Mouse (Mus musculus) MEL (cell line): ENCODE measurements around the gene Ccl6. TPM values are rescaled to one million over a fixed set of nuclear protein-coding genes. Genes with fewer than 3 reads are reported as not detected.

Experiments
- DNase-seq: peaks from one replicate; pipeline ENCODE4 v3.0.0; 2011; ENCODE audit warnings: low read depth, low spot score
- H3K27ac ChIP-seq: 2 replicates; pipeline ENCODE4 v1.5.1; 2012; ENCODE audit warnings: low read depth, mild to moderate bottlenecking, control low read depth, low read length, moderate library complexity; ENCODE audit not compliant: control insufficient read depth
- H3K27me3 ChIP-seq, 2 experiments: fragments of 150-350 bp in 1 of 2; sonication (generic) in 1 of 2; 2 replicates each; pipeline ENCODE4 v1.6.1; 2012; ENCODE audit warnings: low read length in 2 of 2, mild to moderate bottlenecking in 2 of 2, improper control_type of control experiment in 1 of 2, moderate library complexity in 1 of 2; ENCODE audit not compliant: insufficient read depth in 2 of 2, control insufficient read depth in 1 of 2
- H3K36me3 ChIP-seq, 2 experiments: 2 replicates each; pipeline ENCODE4 v1.6.1; 2012 to 2014; ENCODE audit warnings: low read length in 2 of 2, improper control_type of control experiment in 1 of 2, inconsistent platforms in 1 of 2, mild to moderate bottlenecking in 1 of 2; ENCODE audit not compliant: insufficient read depth in 2 of 2, control insufficient read depth in 1 of 2
- H3K4me1 ChIP-seq, 2 experiments: fragments of 150-350 bp in 1 of 2; sonication (generic) in 1 of 2; 2 replicates each; pipeline ENCODE4 v1.6.1; 2012; ENCODE audit warnings: low read length in 2 of 2, improper control_type of control experiment in 1 of 2, mild to moderate bottlenecking in 1 of 2; ENCODE audit not compliant: insufficient read depth in 2 of 2, control insufficient read depth in 1 of 2
- H3K4me3 ChIP-seq, 2 experiments: fragments of 150-350 bp in 1 of 2; sonication (generic) in 1 of 2; 2 replicates each; pipeline ENCODE4 v1.5.1; 2012; ENCODE audit warnings: low read depth in 2 of 2, low read length in 2 of 2, mild to moderate bottlenecking in 2 of 2, moderate library complexity in 2 of 2, control low read depth in 1 of 2, improper control_type of control experiment in 1 of 2; ENCODE audit not compliant: control insufficient read depth in 1 of 2, insufficient read depth in 1 of 2
- H3K79me2 ChIP-seq: 2 replicates; pipeline ENCODE4 v1.6.1; 2012; ENCODE audit warnings: mild to moderate bottlenecking, low read length, moderate library complexity; ENCODE audit not compliant: control insufficient read depth, poor library complexity, insufficient read depth
- H3K9ac ChIP-seq: 2 replicates; pipeline ENCODE4 v1.6.1; 2012; ENCODE audit warnings: low read depth, mild to moderate bottlenecking, control low read depth, low read length, moderate library complexity; ENCODE audit not compliant: control insufficient read depth, poor library complexity, severe bottlenecking
- H3K9me3 ChIP-seq: fragments of 150-350 bp; sonication (generic); replicated peaks from 2 replicates; pipeline ENCODE4 v1.6.1; 2012; ENCODE audit warnings: mild to moderate bottlenecking, low read length, improper control_type of control experiment, moderate library complexity; ENCODE audit not compliant: insufficient read depth
- CHD1 ChIP-seq: IDR thresholded peaks from 2 replicates; pipeline ENCODE4 v1.6.1; 2012; ENCODE audit warnings: low read depth, mild to moderate bottlenecking, inconsistent platforms, low read length, improper control_type of control experiment
- CTCF ChIP-seq, 3 experiments: IDR thresholded peaks in 2 of 3; conservative IDR thresholded peaks in 1 of 3; 2 replicates each; pipeline ENCODE4 v1.5.1; 2011 to 2012; ENCODE audit warnings: low read length in 3 of 3, low read depth in 2 of 3, mild to moderate bottlenecking in 2 of 3, improper control_type of control experiment in 1 of 3, inconsistent platforms in 1 of 3, mixed read lengths in 1 of 3, moderate library complexity in 1 of 3; ENCODE audit not compliant: control insufficient read depth in 1 of 3, insufficient read depth in 1 of 3, poor library complexity in 1 of 3, severe bottlenecking in 1 of 3
- E2F4 ChIP-seq: IDR thresholded peaks from 2 replicates; pipeline ENCODE4 v1.6.1; 2011; ENCODE audit warnings: low read depth, low read length, improper control_type of control experiment, borderline replicate concordance
- GABPA ChIP-seq: IDR thresholded peaks from 2 replicates; pipeline ENCODE4 v1.6.1; 2012; ENCODE audit warnings: low read depth, mild to moderate bottlenecking, inconsistent platforms, low read length, improper control_type of control experiment, moderate library complexity
- GATA1 ChIP-seq: IDR thresholded peaks from 2 replicates; pipeline ENCODE4 v1.6.1; 2011; ENCODE audit warnings: low read depth, low read length, improper control_type of control experiment
- HCFC1 ChIP-seq: IDR thresholded peaks from 2 replicates; pipeline ENCODE4 v1.6.1; 2012; ENCODE audit warnings: low read depth, mild to moderate bottlenecking, inconsistent platforms, low read length, improper control_type of control experiment, moderate library complexity
- KAT2A ChIP-seq: conservative IDR thresholded peaks from 2 replicates; pipeline ENCODE4 v1.6.1; 2012; ENCODE audit warnings: low read depth, low read length, improper control_type of control experiment, inconsistent platforms
- MAFK ChIP-seq: IDR thresholded peaks from 2 replicates; pipeline ENCODE4 v1.6.1; 2011; ENCODE audit warnings: low read depth, mild to moderate bottlenecking, low read length, improper control_type of control experiment, borderline replicate concordance
- MAZ ChIP-seq: IDR thresholded peaks from 2 replicates; pipeline ENCODE4 v1.6.1; 2012; ENCODE audit warnings: low read depth, mild to moderate bottlenecking, inconsistent platforms, low read length, improper control_type of control experiment
- MEF2A ChIP-seq: IDR thresholded peaks from 2 replicates; pipeline ENCODE4 v1.6.1; 2014; ENCODE audit warnings: low read depth, mild to moderate bottlenecking, inconsistent platforms, low read length, improper control_type of control experiment; ENCODE audit not compliant: poor library complexity, insufficient replicate concordance, severe bottlenecking; ENCODE audit errors: extremely low read depth
- MYB ChIP-seq: IDR thresholded peaks from 2 replicates; pipeline ENCODE4 v1.6.1; 2011; ENCODE audit warnings: mild to moderate bottlenecking, low read depth, low read length, improper control_type of control experiment
- NELFE ChIP-seq: IDR thresholded peaks from 2 replicates; pipeline ENCODE4 v1.6.1; 2011; ENCODE audit warnings: low read depth, low read length, improper control_type of control experiment
- POLR2A ChIP-seq, 2 experiments: IDR thresholded peaks; 2 replicates each; pipeline ENCODE4 v1.6.1; 2011 to 2012; ENCODE audit warnings: low read length in 2 of 2, mild to moderate bottlenecking in 2 of 2, control low read depth in 1 of 2, improper control_type of control experiment in 1 of 2, low read depth in 1 of 2, moderate library complexity in 1 of 2; ENCODE audit not compliant: control insufficient read depth in 1 of 2, insufficient read depth in 1 of 2, poor library complexity in 1 of 2
- POLR2AphosphoS2 ChIP-seq: IDR thresholded peaks from 2 replicates; pipeline ENCODE4 v1.6.1; 2011; ENCODE audit warnings: low read length, improper control_type of control experiment
- RAD21 ChIP-seq: IDR thresholded peaks from 2 replicates; pipeline ENCODE4 v1.6.1; 2011; ENCODE audit warnings: mild to moderate bottlenecking, low read depth, low read length, improper control_type of control experiment
- TCF12 ChIP-seq: IDR thresholded peaks from 2 replicates; pipeline ENCODE4 v1.6.1; 2014; ENCODE audit warnings: low read depth, mild to moderate bottlenecking, inconsistent platforms, low read length, improper control_type of control experiment, moderate library complexity
- USF1 ChIP-seq: IDR thresholded peaks from 2 replicates; pipeline ENCODE4 v1.6.1; 2014; ENCODE audit warnings: low read depth, mild to moderate bottlenecking, inconsistent platforms, low read length, improper control_type of control experiment, moderate library complexity
- USF2 ChIP-seq, 2 experiments: IDR thresholded peaks; 2 replicates each; pipeline ENCODE4 v1.6.1; 2011 to 2012; ENCODE audit warnings: improper control_type of control experiment in 2 of 2, low read length in 2 of 2, borderline replicate concordance in 1 of 2, inconsistent platforms in 1 of 2, low read depth in 1 of 2, mild to moderate bottlenecking in 1 of 2; ENCODE audit not compliant: insufficient read depth in 1 of 2
- ZC3H11A ChIP-seq: IDR thresholded peaks from 2 replicates; pipeline ENCODE4 v1.6.1; 2012; ENCODE audit warnings: low read depth, mild to moderate bottlenecking, inconsistent platforms, low read length, improper control_type of control experiment
- ZKSCAN1 ChIP-seq: IDR thresholded peaks from 2 replicates; pipeline ENCODE4 v1.6.1; 2012; ENCODE audit warnings: low read depth, mild to moderate bottlenecking, inconsistent platforms, low read length, improper control_type of control experiment, moderate library complexity
- ZMIZ1 ChIP-seq: IDR thresholded peaks from 2 replicates; pipeline ENCODE4 v1.6.1; 2012; ENCODE audit warnings: low read depth, mild to moderate bottlenecking, inconsistent platforms, low read length, improper control_type of control experiment, moderate library complexity
- polyA plus RNA-seq, 2 experiments: library from polyadenylated mRNA; stranded (reverse) in 1 of 2; unstranded in 1 of 2; fragments of >175 nt in 1 of 2; fragments of >200 nt in 1 of 2; gene quantifications; 2 replicates each; pipeline versions ENCODE4 v1.2.1 to v1.2.4; 2012; ENCODE audit warnings: low replicate concordance in 2 of 2, low read depth in 1 of 2; ENCODE audit not compliant: insufficient read length in 2 of 2, insufficient read depth in 1 of 2, missing spikeins in 1 of 2
- total RNA-seq: library from RNA; depleted of rRNA; stranded (reverse); fragments of 300-350 nt; gene quantifications from 2 replicates; pipeline ENCODE4 v1.2.3, GENCODE M21; 2012

Ccl6 gene
- total and polyA plus RNA-seq, 3 experiments, result not detected

DNA sequence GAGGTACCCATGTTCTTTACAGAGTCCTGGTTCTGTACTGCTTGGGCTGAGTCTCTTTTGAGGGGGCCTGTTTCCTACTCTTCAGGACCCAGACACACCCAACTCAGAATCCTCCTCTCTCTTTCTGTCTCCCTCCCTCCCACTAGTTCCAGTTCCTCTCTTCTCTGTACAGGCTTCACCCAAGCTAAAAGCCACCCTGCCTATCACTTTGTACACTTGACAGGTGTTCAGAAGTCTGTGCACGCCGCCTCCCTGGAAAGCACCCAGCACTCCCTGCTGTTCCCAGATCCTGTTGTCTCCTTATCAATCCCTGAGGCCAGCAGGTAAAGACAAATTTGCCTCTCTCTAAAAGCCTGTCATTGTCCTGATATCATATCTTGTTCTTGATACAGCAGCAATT lies 18.0 kb upstream of the Ccl6 start:
- TF ChIP-seq TCF12 (no peak), MAFK (no peak), GABPA (no peak), POLR2AphosphoS2 (no peak), ZKSCAN1 (no peak)
- Histone ChIP-seq H3K27ac (no peak overlapping the region), H3K79me2 (no peaks in the 10 kb centered on the region), H3K4me3 (no peak overlapping the region), H3K4me1 (no peaks in the 10 kb centered on the region), H3K27me3 (peaks cover 8 to 18% of the 10 kb centered on the region in 2 experiments), H3K9ac (no peak overlapping the region), H3K36me3 (no peaks in the 10 kb centered on the region), H3K9me3 (no peaks in the 10 kb centered on the region)
- no peak for DNase-seq

DNA sequence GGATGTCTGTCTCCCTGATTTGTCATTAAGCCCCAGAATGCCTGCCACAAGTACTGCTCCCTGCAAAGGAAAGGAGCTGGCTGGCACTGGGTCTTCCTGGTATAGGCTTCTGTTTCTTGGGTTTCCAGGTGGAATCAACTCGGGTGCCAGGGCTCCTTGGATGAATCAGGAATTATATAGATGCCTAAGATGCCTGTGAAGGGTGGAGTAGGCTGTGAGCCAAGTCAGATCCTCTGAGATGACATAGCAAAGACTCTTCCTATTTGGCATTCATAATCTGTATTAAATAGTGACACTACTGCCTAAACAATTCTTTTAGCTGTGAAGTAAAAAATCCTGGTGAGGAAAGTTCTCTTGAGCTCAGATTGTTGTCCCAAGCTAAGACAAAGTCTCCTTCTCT lies 13.5 kb upstream of the Ccl6 start:
- H3K4me3 ChIP-seq, result no peak overlapping the region
- no peaks in the 10 kb centered on the region for H3K79me2 ChIP-seq
- no peak overlapping the region for H3K9ac ChIP-seq
- TF ChIP-seq GATA1 (no peak), USF2 (IDR thresholded peaks at IDR 0.05; ENCODE audit: borderline replicate concordance in 1 of 2, insufficient read depth in 1 of 2, low read depth in 1 of 2, low read length in 2 of 2) (no peak), MEF2A (no peak), MAFK (no peak), E2F4 (no peak)
- no peak for DNase-seq
- H3K27ac ChIP-seq, result no peak overlapping the region
- no peaks in the 10 kb centered on the region for H3K4me1 ChIP-seq
- no peaks in the 10 kb centered on the region for H3K36me3 ChIP-seq
- peaks cover 8 to 31% of the 10 kb centered on the region in 2 experiments for H3K27me3 ChIP-seq
- H3K9me3 ChIP-seq, result no peaks in the 10 kb centered on the region

- Histone ChIP-seq H3K27ac (no peak overlapping the region), H3K9me3 (no peaks in the 10 kb centered on the region), H3K27me3 (peaks cover 11 to 33% of the 10 kb centered on the region in 2 experiments), H3K4me3 (no peak overlapping the region), H3K4me1 (no peaks in the 10 kb centered on the region), H3K9ac (no peak overlapping the region), H3K79me2 (no peaks in the 10 kb centered on the region), H3K36me3 (no peaks in the 10 kb centered on the region)
- TF ChIP-seq MAZ, result no peak
- no peak for TF ChIP-seq HCFC1
- no peak for TF ChIP-seq NELFE
- no peak for TF ChIP-seq CTCF (IDR thresholded peaks at IDR 0.05 in 2 of 3, conservative IDR thresholded peaks at IDR 0.05 in 1 of 3; ENCODE audit: control insufficient read depth in 1 of 3, insufficient read depth in 1 of 3, low read depth in 2 of 3, low read length in 3 of 3, poor library complexity in 1 of 3, severe bottlenecking in 1 of 3)
- TF ChIP-seq RAD21, result no peak
- TF ChIP-seq MYB, result no peak
- TF ChIP-seq USF1, result no peak
- TF ChIP-seq ZC3H11A, result no peak
- no peak for TF ChIP-seq POLR2A (IDR thresholded peaks at IDR 0.05; ENCODE audit: control insufficient read depth in 1 of 2, insufficient read depth in 1 of 2, low read depth in 1 of 2, low read length in 2 of 2, poor library complexity in 1 of 2)
- TF ChIP-seq E2F4, result no peak
- TF ChIP-seq CHD1, result no peak
- no peak for TF ChIP-seq KAT2A
- no peak for TF ChIP-seq ZMIZ1
- TF ChIP-seq TCF12, result no peak
- no peak for DNase-seq
These were observed 12.6 kb upstream of the Ccl6 start for GRCm38 (mm10) chr11:83605535-83605934.
